Mouse (Mus musculus) bone marrow, adult 2 months (tissue): ENCODE data around the gene Kif14.

Experiments
- CTCF ChIP-seq: fragments of 200-500 bp; IDR thresholded peaks from 2 replicates; pipeline ENCODE4 v1.5.1; 2011; ENCODE audit warnings: low read length, control low read depth; ENCODE audit not compliant: control insufficient read depth, insufficient read depth
- POLR2A ChIP-seq: fragments of 200-500 bp; IDR thresholded peaks from 2 replicates; pipeline ENCODE4 v1.6.1; 2011; ENCODE audit warnings: low read depth, mild to moderate bottlenecking, control low read depth, low read length, borderline replicate concordance; ENCODE audit not compliant: control insufficient read depth

DNA sequence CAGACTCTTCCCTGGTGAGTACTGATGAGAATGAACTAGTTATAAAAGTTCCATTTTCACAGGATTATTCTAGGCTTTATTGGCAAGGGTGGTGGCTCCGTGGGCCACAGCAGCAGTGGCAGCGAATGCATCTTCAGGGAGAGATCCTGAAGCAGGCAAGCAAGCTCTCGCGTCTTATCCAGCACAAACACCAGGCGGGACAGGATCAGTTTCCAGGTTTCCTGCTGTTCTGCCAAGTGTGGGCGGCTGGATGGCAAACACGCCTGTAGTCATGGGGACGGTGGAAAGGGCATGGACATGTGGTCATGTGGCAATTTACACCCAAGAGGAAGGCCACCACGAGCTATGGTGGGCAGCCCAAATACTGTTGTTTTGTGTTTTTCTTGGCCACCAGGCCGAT is 3.7 kb upstream of the Kif14 start:
- TF ChIP-seq CTCF, result no peak
- no peak for TF ChIP-seq POLR2A
